Mouse (Mus musculus) midbrain, embryonic 16.5 days (tissue): ENCODE results near the gene Prr12. TPM values are rescaled to one million over a fixed set of nuclear protein-coding genes. Genes with fewer than 3 reads are reported as not detected.
A peak's percentile ranks its signal among the peaks of the same experiment; 100 is the strongest.
"Not testable (repeated sequence)": the region's sequence is repeated elsewhere in the genome, so short reads cannot be mapped to it uniquely, and the experiment has no call there.

Experiments used
- ATAC-seq: fragments of 200-750 bp; cut with Nextera tagmentation; 2 replicates; pipeline ENCODE4 v1.8.0; 2017; ENCODE audit warnings: moderate TSS enrichment
- H3K27ac ChIP-seq: fragments of 300-500 bp; sonication (generic); 2 replicates; pipeline ENCODE4 v1.5.1; 2014; ENCODE audit warnings: mild to moderate bottlenecking, low read length, mixed read lengths
- H3K27me3 ChIP-seq: fragments of 300-500 bp; sonication (generic); 2 replicates; pipeline ENCODE4 v1.6.1; 2014; ENCODE audit warnings: low read depth, low read length, mixed read lengths; ENCODE audit not compliant: control insufficient read depth, insufficient read depth
- H3K36me3 ChIP-seq: fragments of 300-500 bp; sonication (generic); 2 replicates; pipeline ENCODE4 v1.6.1; 2014; ENCODE audit warnings: mild to moderate bottlenecking, low read length, moderate library complexity, mixed read lengths; ENCODE audit not compliant: control insufficient read depth, insufficient read depth
- H3K4me1 ChIP-seq: fragments of 300-500 bp; sonication (generic); 2 replicates; pipeline ENCODE4 v1.6.1; 2014; ENCODE audit warnings: mild to moderate bottlenecking, low read length, mixed read lengths; ENCODE audit not compliant: control insufficient read depth, insufficient read depth
- H3K4me2 ChIP-seq: fragments of 300-500 bp; sonication (generic); 2 replicates; pipeline ENCODE4 v1.6.1; 2014; ENCODE audit warnings: mild to moderate bottlenecking, low read length, mixed read lengths
- H3K4me3 ChIP-seq: fragments of 300-500 bp; sonication (generic); 2 replicates; pipeline ENCODE4 v1.5.1; 2014; ENCODE audit warnings: low read depth, mild to moderate bottlenecking, low read length, moderate library complexity, mixed read lengths
- H3K9ac ChIP-seq: fragments of 300-500 bp; sonication (generic); 2 replicates; pipeline ENCODE4 v1.6.1; 2014; ENCODE audit warnings: low read depth, low read length, mixed read lengths
- H3K9me3 ChIP-seq: fragments of 300-500 bp; sonication (generic); replicated peaks from 2 replicates; pipeline ENCODE4 v1.6.1; 2014; ENCODE audit warnings: mild to moderate bottlenecking, low read length, mixed read lengths; ENCODE audit not compliant: control insufficient read depth, poor library complexity, severe bottlenecking
- WGBS: fragments of 180-500 bp; shearing (Covaris S2); extraction: QIAGEN DNeasy Blood & Tissue Kit; methylation state at CpG from one replicate; pipeline ENCODE4 v1.1.7; 2014; 5-methylcytosine and 5-hydroxymethylcytosine counted together
- polyA plus RNA-seq: library from polyadenylated mRNA; unstranded; fragments of >200 nt; fragmentation: Nextera tagmentation; extraction: Ambion mirVana; gene quantifications from 2 replicates; pipeline ENCODE4 v1.2.1, GENCODE M21; 2015

The Prr12 gene
- polyA plus RNA-seq = 13.6 and 13.9 TPM in 2 replicates

- Histone ChIP-seq H3K4me2 (peak within 1 kb of the TSS; percentile 65), H3K27me3 (no peaks in the 10 kb centered on the region), H3K4me1 (peaks cover 16% of the 10 kb centered on the region), H3K9me3 (no peaks in the 10 kb centered on the region), H3K9ac (peak within 1 kb of the TSS; percentile 91), H3K27ac (peak within 1 kb of the TSS; percentile 99), H3K36me3 (peaks cover 19% of the 10 kb centered on the region), H3K4me3 (peak within 1 kb of the TSS; percentile 89)
- ATAC-seq = no peak
- WGBS = 2% methylated on average over 14 of the region's 18 CpGs
Measured at GRCm38 (mm10) chr7:45052862-45053116, at the start of gene Prr12. Gene Prr12, minus strand, starts transcription at chr7:45052881.

GRCm38 (mm10) chr7:45102441-45102840 lies 49.8 kb upstream of the Prr12 start:
- no peaks in the 10 kb centered on the region for H3K9me3 ChIP-seq
- no peak overlapping the region for H3K9ac ChIP-seq
- no peaks in the 10 kb centered on the region for H3K27me3 ChIP-seq
- WGBS = 91% methylated on average over 11 of the region's 11 CpGs
- H3K4me2 ChIP-seq = no peak overlapping the region
- ATAC-seq = no peak
- no peak overlapping the region for H3K27ac ChIP-seq
- H3K36me3 ChIP-seq = no peaks in the 10 kb centered on the region
- no peak overlapping the region for H3K4me3 ChIP-seq
- H3K4me1 ChIP-seq = no peaks in the 10 kb centered on the region

- no peak for ATAC-seq
- 94% methylated on average over 6 of the region's 6 CpGs for WGBS
Measured at GRCm38 (mm10) chr7:45100046-45100445, 47.4 kb upstream of the Prr12 start.

DNA sequence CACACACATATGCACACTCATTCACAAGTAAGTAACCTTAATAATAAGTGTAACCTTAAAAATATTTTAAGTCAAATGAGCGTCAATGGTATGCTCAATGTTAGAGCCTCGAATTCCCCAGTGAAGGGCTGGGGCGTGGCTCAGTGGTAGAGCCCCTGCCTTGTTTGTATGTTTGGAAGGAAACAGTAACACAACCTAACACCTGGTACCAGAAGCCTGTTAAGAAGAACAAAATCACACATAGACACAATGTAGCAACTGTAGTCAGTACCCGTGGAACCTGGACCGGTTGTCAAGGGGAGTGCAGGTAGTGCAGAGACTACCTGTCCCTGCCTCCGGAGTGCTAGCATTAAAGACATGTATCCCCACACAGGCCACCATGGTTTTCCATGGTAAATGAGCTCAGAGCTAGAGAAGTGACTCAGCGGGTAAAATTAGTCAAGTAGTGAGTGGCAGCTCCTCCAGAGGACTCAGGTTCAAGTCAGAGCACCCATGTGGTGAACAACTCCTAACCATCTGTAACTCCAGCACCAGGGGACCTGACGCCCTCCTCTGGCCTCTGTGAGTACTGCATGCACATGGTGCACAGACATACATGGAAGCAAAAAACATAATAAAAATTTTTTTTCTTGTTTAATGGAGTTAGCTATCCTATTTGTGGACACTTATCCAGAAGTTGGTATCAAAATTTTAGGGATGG lies 46.0 kb upstream of the Prr12 start:
- no peak for ATAC-seq
- WGBS = 94% methylated on average over 8 of the region's 8 CpGs

More at GRCm38 (mm10) chr7:45100046-45100445, 47.4 kb upstream of the Prr12 start:
- H3K4me2 ChIP-seq = no peak overlapping the region
- H3K4me3 ChIP-seq = no peak overlapping the region
- no peaks in the 10 kb centered on the region for H3K9me3 ChIP-seq
- no peaks in the 10 kb centered on the region for H3K36me3 ChIP-seq
- no peaks in the 10 kb centered on the region for H3K4me1 ChIP-seq
- no peaks in the 10 kb centered on the region for H3K27me3 ChIP-seq
- H3K9ac ChIP-seq = no peak overlapping the region
- H3K27ac ChIP-seq = no peak overlapping the region

DNA sequence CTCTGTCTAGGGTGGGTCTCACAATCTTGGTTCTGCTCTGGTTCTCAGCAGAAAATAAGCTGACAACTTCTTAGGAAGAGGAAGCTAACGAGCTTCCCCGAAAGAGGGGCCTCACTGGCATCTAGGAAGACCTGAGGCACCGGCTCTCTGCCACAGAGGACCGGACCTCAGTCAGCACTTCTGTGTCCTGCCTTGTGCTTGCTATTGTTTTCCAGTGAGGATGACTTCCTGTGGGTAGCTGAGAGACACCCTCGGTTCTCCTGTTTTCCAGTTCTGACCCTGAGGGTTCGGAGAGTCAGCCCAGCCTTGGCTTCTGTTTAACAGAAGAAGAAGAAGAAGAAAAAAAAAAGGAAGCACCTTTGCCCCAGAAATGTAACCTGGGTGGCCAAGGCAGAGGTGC lies 44.8 kb upstream of the Prr12 start:
- no peaks in the 10 kb centered on the region for H3K27me3 ChIP-seq
- no peaks in the 10 kb centered on the region for H3K4me1 ChIP-seq
- WGBS = 80% methylated on average over 6 of the region's 6 CpGs
- H3K9me3 ChIP-seq = no peaks in the 10 kb centered on the region
- H3K4me2 ChIP-seq = no peak overlapping the region
- no peak overlapping the region for H3K9ac ChIP-seq
- no peaks in the 10 kb centered on the region for H3K36me3 ChIP-seq
- H3K27ac ChIP-seq = no peak overlapping the region
- H3K4me3 ChIP-seq = no peak overlapping the region
- no peak for ATAC-seq

More for the DNA sequence above, 46.0 kb upstream of the Prr12 start:
- no peaks in the 10 kb centered on the region for H3K4me1 ChIP-seq
- H3K9ac ChIP-seq = no peak overlapping the region
- no peak overlapping the region for H3K27ac ChIP-seq
- H3K9me3 ChIP-seq = no peaks in the 10 kb centered on the region
- no peak overlapping the region for H3K4me3 ChIP-seq
- no peak overlapping the region for H3K4me2 ChIP-seq
- H3K27me3 ChIP-seq = no peaks in the 10 kb centered on the region
- no peaks in the 10 kb centered on the region for H3K36me3 ChIP-seq

DNA sequence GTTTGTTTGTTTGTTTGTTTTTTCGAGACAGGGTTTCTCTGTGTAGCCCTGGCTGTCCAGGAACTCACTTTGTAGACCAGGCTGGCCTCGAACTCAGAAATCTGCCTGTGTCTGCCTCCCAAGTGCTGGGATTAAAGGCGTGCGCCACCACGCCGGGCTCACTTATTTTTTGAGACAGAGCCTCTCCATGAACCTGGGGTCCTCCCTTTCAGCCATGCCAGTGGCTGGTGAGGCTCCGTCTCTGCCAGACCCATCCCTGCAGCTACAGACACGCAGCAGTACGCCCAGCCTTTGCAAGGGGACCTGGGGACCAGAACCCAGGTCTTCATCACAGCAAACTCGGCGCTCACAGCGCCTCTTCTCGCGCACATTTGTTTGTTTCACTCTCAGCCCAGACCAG lies 43.3 kb upstream of the Prr12 start:
- not testable (repeated sequence) for H3K9me3 ChIP-seq, H3K9ac ChIP-seq, H3K27ac ChIP-seq, H3K4me1 ChIP-seq, H3K27me3 ChIP-seq, H3K36me3 ChIP-seq, H3K4me2 ChIP-seq, H3K4me3 ChIP-seq, ATAC-seq
- WGBS = 92% methylated on average over 14 of the region's 14 CpGs

DNA sequence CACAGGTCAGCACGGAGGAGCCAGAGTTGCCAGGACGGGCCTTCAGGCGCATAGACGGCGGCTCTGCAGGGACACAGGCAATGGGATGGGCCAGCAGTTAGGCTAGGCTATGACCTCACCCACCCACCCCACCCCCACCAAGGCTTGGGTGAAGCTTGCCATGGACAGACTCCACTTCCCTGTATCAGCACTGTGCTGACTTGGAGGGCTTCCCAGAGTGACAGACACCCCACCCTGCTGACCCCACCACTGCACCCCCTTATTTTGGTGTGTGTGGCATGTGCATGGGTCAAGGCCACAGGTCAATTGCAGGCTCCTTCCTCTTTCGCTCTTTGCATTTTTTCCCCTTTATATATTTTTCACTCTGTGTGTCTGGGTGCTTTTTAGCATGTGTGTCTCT lies 42.7 kb upstream of the Prr12 start:
- Histone ChIP-seq H3K9me3 (no peaks in the 10 kb centered on the region), H3K27ac (no peak overlapping the region), H3K9ac (no peak overlapping the region), H3K4me1 (peaks cover 5% of the 10 kb centered on the region), H3K27me3 (no peaks in the 10 kb centered on the region), H3K4me2 (no peak overlapping the region), H3K4me3 (no peak overlapping the region), H3K36me3 (no peaks in the 10 kb centered on the region)
- ATAC-seq = no peak
- WGBS = 71% methylated on average over 6 of the region's 6 CpGs

DNA sequence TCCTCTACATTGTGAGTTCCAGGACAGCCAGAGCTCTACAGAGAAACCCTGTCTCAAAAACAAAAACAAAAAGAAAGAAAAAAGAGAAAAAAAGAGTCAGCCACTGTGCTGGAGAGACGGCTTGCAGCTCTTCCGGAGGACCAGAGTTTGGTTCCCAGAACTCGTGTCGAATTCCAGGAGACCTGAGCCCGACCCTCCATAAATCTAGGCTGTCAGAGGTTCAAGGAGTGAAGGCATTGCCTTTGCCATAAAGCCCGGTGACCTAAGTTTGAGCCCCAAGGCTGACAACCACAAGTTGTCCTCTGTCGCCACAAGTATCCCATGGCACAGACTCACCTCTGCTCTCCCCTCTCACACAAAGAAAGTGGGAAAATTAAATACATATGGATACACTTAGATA lies 41.4 kb upstream of the Prr12 start:
- Histone ChIP-seq H3K9ac (no peak overlapping the region), H3K4me1 (peaks cover 5% of the 10 kb centered on the region), H3K27me3 (no peaks in the 10 kb centered on the region), H3K36me3 (no peaks in the 10 kb centered on the region), H3K4me3 (no peak overlapping the region), H3K9me3 (no peaks in the 10 kb centered on the region), H3K27ac (no peak overlapping the region), H3K4me2 (no peak overlapping the region)
- WGBS = 80% methylated on average over 7 of the region's 7 CpGs
- no peak for ATAC-seq

DNA sequence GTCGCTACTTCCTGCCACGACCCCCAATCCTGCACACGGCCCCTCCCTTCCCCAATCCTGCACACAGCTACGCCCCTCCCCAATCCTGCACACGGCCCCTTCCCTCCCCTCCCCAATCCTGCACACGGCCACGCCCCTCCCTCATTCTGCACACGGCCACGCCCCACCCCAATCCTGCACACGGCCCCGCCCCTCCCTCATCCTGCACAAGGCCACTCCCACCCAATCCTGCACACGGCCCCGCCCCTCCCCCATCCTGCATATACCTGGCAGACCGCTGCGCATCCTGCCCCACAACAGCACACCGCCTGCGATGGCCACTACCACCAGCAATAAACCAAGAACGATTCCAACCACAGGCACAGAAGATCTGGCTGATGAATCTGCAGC lies 40.8 kb upstream of the Prr12 start:
- Histone ChIP-seq H3K27ac (no peak overlapping the region), H3K4me3 (no peak overlapping the region), H3K4me1 (peaks cover 5% of the 10 kb centered on the region), H3K4me2 (no peak overlapping the region), H3K9ac (no peak overlapping the region), H3K9me3 (no peaks in the 10 kb centered on the region), H3K27me3 (no peaks in the 10 kb centered on the region), H3K36me3 (no peaks in the 10 kb centered on the region)
- 32% methylated on average over 14 of the region's 18 CpGs for WGBS
- ATAC-seq = no peak
